Mouse (Mus musculus): ENCODE results near the gene Fgf18.

The Fgf18 gene

GRCm38 (mm10) chr11:33149453-33149852 lies 2.3 kb upstream of the Fgf18 start:
- DNase-seq: no peak

DNA sequence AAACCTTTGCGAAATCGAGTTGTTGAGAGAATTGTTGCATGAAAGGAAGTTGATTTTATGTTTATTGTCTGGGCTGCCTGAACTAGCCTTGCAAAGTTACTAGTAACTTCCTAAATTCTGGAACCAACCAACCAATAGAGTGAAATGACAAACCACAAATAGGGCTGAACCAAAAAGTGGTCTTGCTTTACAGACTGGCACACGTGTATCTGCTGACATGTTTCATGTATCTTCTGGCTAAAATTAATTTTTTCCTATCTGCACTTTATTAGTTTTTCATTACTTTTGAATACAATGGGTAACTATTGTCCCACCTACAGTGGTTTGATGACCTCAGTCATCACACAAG lies 1.9 kb upstream of the Fgf18 start:
- DNase-seq: no peak

GRCm38 (mm10) chr11:33148338-33149087 lies 1.3 kb upstream of the Fgf18 start:
- DNase-seq: peak; percentile 80 to 81

GRCm38 (mm10) chr11:33147572-33148337 lies 555 bp upstream of the Fgf18 start:
- DNase-seq: peak; percentile 52

GRCm38 (mm10) chr11:33146651-33147131 lies 509 bp downstream of the Fgf18 start:
- DNase-seq: peak; percentile 54 to 60

GRCm38 (mm10) chr11:33146143-33146497 lies 1.1 kb downstream of the Fgf18 start:
- DNase-seq: peak; percentile 73 to 77

DNA sequence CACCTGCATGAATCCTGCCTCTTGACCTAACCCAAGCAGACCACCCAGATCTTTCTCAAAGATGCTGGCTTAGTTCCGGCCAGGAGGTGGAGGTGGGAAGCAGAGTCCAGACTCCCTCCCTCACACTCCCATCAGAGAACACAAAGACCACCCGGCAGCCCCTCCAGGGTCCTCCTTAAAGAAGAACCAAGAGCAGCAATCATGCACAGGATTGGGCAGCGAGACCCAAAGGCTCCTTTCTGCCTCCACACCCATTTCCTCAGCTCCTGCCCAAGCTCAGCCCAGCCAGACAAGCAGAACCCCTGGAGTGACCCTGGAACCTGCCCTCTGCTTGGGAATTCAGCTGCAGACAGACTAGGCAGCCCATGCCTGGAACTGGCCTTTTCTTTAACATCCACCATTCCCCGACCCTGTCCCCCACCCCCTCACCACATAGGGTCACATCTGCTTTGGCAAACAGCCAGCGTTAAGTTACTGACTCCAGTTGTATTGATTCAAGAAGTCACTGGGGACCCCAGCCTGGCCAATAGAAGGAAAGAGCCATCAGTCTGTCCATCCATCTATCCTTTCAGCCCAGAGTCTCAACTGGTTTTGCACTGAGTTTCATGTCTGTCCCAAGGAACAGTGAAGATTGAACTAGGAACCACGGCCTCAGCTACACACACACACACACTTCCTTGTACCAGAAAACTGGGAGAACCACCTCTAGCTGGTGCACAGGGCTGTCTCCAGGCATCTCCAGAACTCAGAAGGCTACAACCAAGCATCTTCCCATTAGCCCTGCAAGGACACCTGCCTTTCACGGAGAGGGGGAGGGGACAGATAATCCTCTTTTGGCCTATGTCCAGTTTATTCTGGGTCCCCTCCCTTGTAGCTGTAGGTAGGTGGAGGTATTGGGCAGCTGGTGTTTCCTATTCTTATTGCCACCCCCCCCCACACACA lies 1.7 kb downstream of the Fgf18 start:
- no peak for DNase-seq

- DNase-seq: no peak
These were observed 3.3 kb downstream of the Fgf18 start for GRCm38 (mm10) chr11:33143906-33144305.

GRCm38 (mm10) chr11:33142801-33143200 lies 4.4 kb downstream of the Fgf18 start:
- DNase-seq: peak; percentile 72 to 75

DNA sequence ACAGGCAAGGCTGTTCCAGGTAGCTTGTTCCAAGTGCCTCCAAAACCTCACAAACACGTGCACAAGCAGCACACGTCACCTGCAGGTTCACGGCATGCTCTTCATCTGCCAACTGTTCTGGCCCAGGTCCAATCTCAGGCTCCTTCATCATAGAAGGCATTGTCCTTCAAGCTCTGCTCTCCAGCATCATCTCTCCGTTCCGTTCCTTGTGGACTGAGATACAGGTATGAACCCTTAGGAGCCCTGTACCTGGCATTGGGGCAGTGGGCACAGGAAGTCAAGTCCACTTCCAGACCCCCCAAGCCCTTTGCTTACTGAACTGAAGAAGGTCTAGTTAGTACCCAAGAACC lies 7.1 kb downstream of the Fgf18 start:
- no peak for DNase-seq

GRCm38 (mm10) chr11:33139458-33140110 lies 7.6 kb downstream of the Fgf18 start:
- no peak for DNase-seq

- DNase-seq: no peak
These were observed 8.5 kb downstream of the Fgf18 start for GRCm38 (mm10) chr11:33138686-33139085.

DNA sequence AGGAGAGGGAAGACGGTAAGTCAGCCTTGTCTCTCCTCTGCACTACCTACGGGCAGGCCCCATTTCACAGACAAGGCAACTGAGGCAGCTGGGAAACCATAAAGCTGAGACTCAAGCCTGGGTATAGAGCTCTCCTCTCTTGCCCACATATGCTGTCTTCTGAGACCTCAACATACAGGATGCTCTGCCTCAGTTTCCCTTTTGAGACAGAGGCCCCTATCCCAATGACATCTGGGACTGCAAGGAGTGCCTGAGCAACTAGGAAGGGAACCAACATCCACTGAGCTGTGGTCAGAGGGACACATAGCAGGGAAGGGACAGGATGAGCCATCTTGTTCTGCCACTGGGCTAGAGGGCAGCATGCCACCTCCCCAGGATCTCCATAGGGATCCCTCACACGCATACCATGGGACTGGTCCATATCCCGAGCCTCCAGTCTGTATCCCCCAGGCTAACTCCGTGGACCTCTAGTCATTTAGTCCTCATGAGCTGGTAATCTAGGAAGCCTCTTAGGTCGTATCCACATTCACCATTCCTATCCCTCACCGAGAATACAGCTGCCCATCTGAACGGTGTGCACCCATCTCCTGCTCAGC lies 12.7 kb downstream of the Fgf18 start:
- no peak for DNase-seq

- DNase-seq: no peak
These were observed 14.4 kb downstream of the Fgf18 start for GRCm38 (mm10) chr11:33132619-33133338.

- DNase-seq: no peak
These were observed 20.1 kb downstream of the Fgf18 start for GRCm38 (mm10) chr11:33127058-33127457.

DNA sequence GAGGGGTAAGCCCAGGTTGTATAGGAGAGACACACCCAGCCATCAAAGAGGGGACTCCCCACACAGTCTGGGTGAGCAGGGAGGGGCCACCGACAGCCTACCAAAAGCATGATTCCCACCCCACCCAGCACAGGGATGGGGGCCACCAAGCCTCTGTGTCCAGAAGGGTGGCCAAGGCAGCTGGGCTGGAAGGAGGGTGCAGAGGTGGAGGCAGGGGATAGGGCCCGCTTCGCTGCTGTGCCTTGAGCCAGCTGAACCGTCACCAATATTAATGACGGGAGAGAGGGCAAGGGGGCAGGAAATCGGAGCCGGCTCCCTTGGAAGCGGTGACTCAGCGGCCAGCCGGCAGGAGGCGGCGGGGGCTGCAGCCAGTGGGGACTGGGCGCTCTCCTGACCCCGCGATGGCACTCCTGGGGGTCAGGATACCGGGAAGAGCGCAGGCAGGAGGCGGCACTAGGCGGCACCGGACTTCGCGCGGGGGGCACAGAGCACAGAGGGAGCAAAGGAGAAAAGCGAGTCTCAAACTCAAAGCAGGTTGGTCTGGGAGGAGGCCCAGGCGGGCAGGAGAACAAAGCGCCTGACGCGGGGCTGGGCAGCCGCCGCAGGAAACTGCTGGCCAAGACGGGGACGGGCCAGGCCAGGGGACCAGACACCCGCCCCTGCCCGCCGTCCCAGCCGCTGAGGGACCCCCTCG lies 24.5 kb downstream of the Fgf18 start:
- no peak for DNase-seq

DNA sequence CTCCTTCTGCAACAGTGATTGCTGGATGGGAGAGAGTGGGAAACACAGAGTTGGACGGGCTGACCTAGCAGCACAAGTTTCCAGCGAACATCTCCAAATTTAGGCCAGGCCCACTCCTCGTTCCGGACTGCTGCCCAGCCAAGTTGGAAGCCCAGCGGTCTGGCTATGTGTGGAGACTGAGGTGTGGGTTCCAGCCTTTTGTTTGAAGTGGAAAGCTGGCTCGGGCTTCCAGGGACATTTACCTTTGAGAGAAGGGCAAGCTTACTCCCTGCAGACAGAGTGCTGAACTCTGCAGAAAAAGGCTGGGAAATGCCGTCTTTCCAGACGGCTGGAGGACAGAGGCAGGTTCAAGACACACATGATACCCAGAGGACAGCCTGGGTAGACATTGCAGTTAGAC lies 27.6 kb downstream of the Fgf18 start:
- no peak for DNase-seq

DNA sequence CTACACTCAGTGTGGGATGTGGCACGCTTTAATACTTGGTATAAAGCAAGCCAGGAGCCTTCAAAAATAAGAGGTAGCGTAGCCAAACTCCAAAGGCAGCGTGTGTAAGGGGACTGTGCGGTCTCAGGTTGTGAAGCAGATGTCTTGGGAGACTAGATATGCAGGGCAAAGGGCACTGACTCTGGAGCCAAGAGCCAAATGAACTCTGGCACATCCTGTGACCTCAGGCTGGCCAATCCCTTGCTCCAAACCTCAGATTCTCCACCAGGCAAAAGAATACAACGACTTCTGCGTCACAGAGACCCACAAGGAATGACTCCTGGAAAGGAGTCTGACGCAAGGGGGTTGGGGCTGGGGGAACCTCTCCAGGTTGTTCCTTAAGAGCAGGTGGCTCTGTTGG lies 28.1 kb downstream of the Fgf18 start:
- no peak for DNase-seq

DNA sequence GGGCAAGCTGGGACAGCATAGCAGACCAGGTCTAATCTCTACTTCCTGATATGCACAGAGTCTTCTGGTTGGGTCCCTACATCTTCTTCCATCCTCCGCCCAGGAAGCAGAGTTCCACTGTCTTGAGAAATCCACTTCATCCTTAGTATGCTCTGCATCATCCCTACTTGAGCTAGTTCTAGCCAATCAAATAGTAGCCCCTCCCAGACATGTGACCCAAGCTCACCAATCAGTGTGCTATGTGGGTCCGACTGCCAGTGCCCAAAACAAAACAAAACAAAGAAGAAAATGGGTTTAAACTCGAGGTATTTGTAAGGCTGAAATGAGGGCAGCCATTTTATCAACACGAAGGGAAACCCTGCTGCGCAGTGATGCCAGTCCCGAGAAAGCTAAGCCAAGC lies 28.7 kb downstream of the Fgf18 start:
- no peak for DNase-seq

GRCm38 (mm10) chr11:33115796-33116195 lies 31.4 kb downstream of the Fgf18 start:
- DNase-seq: no peak

- DNase-seq: no peak
These were observed 34.8 kb downstream of the Fgf18 start for GRCm38 (mm10) chr11:33112407-33112806.

Data from lung, adult 18-20 months (tissue).